Mouse (Mus musculus) layer of hippocampus, postnatal 14 days (tissue): ENCODE data around the gene Zfp46. TPM values are rescaled to one million over a fixed set of nuclear protein-coding genes. Genes with fewer than 3 reads are reported as not detected.

Experiments used
- DNase-seq, 2 experiments: peaks; one replicate each; pipeline ENCODE4 v3.0.0; 2021 to 2022; ENCODE audit warnings: low spot score in 2 of 2, mixed read lengths in 1 of 2
- total RNA-seq, 2 experiments: library from RNA; stranded (reverse); gene quantifications; 2 replicates each; pipeline ENCODE4 v1.2.3; 2021

Zfp46 gene
- total RNA-seq, 2 experiments from 2014 or later = 69.9 to 74.4 TPM

DNA sequence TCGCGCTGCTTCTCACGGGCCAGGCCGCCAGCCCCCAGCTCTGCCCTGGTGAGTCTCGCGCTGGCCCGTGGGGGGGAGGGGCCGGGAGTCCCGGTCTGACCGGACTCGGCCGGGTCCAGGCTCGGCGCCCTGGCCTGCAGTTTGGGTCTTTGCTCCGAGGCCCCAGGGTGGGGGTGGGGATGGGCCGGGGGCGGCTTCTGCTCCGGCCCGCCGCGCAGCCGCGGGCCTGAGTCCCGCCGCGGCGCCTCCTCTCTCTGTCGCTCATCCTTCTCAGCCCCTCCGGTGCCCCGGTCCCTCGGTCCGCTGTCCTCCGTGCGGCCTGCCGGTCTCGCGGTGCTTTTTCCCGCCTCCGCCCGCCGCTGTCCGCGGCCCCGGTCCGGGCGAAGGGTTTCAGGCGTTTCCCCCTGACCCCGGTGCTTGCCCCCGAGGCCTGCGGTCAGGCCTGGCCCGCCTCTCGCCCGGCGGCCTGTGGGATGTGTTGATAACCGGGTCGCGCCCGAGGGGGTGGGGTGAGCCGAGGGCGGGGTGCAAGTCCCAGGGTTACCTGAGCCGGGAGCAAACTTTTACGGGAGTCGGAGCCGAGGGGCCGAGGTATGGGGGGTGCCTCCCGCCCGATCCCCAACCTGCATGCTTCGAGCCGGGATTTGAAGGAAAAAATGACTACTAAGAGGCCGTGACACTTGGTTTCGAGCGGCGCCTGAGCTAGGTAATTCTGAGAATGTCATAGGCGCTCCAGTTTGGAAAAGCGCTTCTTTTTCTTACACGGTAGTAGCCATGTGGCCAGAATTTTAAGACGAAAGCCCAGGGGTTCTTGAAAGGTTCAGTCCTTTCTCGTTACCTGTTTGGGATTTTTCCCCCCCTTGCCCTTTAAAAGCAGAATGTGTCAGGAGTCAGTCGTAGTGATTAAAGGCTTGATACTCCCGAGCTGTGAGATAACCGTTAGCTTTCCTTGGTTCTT is 26.8 kb downstream of the Zfp46 start:
- peak in 1 of 2 experiments; percentile 22 for DNase-seq

DNA sequence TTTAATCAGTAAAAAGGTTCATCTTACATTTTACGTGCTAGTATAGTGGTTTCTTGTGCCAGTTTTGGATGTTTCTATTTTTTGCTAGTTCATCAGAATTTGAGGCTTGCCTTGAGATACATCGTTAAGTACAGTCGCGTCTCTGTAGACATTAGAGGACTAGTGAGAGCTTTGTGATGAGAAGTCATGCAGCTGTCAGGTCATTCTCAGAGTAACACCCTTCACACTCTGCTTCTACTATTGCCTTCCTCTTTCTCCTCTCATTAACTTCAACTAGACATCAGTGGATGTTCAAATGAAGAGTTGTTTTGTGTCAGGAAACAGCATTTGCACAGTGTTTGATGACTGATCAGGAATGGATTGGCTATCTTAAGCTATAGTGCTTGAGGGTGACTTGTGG is 28.1 kb downstream of the Zfp46 start:
- no peak for DNase-seq

DNA sequence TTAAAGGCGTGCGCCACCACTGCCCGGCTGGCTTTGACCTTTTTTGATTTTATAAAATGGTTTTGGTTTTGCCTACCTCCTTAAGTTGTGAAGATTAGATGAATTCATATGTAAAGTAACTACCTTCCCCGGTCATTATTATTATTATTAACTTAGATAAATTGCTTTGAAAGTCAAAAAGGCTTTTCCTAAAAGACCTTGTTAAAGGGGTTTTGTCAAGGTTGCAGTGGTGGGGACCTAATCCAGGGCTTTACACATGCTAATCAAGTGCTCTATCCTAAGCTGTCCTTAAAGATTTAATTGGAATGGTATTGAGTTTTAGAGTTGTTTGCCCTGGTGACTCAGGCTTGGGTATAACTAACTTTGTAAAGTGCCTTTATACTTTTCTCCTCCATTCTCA is 33.2 kb downstream of the Zfp46 start:
- no peak for DNase-seq

DNA sequence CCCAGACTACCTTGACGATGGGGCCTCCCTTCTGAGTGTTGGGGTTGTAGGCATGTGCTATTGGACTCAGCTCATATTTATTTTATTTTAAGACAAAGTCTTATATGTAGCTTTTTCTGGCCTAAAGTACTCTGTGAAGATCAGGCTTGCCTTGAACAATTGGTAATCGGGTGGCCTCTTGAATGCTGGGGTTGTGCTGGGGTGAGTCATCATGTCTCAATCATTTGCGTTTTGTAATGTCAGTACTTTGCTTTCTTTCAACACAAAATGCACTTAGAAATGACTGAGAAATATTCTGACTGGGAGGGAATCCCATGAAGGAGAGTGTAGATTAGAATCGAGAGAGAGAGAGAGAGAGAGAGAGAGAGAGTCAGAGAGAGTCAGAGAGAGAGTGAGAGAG is 35.5 kb downstream of the Zfp46 start:
- no peak for DNase-seq

DNA sequence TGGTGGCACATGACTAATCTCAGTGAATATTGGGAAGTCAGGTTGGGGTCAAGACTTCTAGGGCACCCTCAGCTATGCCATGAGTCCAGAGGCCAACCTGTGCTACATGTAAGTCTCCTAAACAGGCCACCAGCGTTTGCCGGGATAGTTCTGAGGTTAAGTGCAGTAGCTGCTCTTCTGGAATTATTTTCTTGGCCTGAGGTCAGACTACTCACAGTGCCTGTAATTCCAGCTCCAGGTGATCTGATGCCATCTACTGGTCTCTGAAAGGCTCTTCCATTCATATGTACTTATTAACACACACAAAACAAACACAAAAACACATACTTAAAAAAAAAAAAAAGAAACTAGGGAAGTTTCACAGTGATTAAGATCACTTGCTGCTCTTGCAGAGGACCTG is 39.7 kb downstream of the Zfp46 start:
- no peak for DNase-seq

DNA sequence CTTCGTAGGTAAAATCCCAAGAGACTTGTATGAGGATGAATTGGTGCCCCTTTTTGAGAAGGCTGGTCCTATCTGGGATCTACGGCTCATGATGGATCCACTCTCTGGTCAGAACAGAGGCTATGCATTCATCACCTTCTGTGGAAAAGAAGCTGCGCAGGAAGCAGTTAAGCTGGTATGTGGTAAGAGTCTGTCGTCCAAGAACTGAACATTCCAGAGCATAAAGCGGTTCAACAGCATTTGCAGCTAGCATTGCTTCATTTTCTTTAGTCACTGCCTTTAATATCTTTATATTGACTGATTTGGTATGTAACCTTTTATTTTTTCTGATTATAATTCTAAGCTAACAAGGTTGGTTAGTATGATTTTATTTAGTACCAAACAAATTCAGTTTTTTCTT is 42.8 kb downstream of the Zfp46 start:
- DNase-seq = no peak

DNA sequence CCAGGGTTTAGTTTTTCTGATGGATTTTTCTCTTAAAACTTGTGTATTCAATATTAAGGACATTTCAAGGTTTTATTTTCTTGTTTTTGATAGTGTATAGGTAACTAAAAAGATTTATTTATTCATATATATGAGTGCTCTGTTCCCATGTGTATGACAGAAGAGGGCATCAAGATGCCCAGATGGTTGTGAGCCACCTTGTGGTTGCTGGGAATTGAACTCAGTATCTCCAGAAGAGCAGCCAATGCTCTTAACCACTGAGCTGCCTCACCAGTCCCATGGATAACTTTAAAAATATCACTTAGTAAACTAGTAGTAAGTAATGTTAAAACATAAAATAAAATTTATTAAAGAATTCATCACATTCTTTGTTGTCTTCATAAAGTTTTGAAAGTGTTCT is 43.6 kb downstream of the Zfp46 start:
- DNase-seq = no peak

DNA sequence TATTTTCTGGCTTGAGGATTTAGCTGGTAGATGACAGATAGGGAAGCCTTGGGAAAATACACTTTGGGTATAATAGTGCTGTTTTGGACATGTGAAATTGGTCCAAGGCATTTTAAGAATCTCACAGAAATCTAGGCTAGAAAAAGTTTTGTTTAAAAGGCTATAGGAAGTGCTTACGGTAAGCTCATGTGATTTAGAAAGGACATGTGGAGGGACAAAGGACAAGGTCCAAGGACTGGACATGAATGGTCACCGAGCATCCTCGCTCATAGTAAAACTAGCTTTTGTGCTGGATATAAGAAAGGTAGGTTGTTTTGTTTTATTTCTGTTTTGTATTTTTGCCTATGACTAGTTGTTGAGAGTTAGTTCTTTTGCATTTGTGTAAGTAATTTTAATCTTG is 47.2 kb downstream of the Zfp46 start:
- DNase-seq = no peak

DNA sequence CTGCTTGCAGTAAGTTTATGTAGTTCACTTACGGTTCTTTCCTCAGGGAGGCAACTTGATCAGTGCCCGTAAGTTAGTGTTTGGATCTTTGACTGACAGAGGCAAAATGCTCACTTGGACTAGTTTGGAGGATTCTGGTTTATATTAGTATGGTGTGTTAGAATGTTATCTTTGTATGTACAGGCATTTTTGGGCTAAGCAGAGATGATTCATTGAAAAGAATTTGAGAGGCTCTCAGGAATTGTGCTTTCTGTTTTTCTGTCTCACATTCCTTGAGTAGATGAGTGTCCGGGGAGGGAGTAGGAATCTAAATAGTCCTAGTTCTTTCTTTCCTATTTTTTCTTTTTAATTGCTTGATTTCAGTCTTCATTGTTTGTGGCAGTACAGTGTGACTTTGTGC is 48.7 kb downstream of the Zfp46 start:
- DNase-seq = no peak

DNA sequence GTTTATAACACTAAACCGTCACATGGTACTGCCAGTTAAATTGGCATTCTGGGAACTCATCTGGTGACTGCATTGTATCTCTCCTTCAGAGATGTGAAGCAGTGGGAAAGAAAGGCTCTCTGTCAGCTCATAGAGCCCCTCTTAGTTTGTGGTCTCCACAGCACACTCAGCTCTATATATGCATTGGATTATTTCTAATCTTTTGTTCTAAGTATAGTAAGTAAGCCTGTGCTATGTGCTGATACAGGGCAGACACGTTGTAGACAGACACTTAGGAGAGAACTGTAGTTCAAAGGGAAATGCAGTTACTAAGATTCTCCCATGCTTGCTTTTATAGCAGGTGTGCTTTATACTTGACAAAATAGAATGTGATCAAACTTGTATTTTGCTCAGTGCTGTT is 50.6 kb downstream of the Zfp46 start:
- DNase-seq = no peak

DNA sequence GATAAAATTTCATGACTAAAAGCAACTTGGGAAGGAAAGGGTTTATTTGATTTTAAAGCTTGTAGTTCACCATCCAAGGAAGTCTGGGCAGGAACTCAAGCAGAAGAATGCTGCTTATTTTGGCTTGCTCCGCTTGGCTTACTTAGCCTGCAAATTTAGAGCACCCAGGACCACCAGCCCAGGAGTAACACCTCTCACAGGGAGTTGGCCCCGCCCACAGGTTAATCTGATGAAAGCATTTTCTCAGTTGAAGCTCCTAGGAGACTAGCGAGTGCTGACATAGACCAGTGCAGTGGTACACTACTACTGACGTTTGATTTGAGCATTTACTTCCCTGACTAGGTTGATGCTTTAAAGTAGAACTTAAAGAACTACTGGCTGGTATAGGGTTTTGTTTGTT is 52.6 kb downstream of the Zfp46 start:
- DNase-seq = no peak

Other genes starting within 250 kb of the Zfp46 start
- 100 to 1,000 TPM; 254 to 300 TPM for gene Rpl11, start 231.3 kb upstream of the Zfp46 start, total RNA-seq
- 10 to 100 TPM; 77.9 to 91.6 TPM for gene Id3, start 141.2 kb upstream of the Zfp46 start, total RNA-seq
- gene E2f2, start 112.3 kb upstream of the Zfp46 start, total RNA-seq = 1 to 10 TPM; 1.1 to 1.4 TPM
- 1 to 10 TPM; 5.1 to 6.0 TPM for gene Asap3, start 78.3 kb upstream of the Zfp46 start, total RNA-seq
- under 1 TPM; 0.31 to 0.44 TPM for gene Tcea3, start 37.0 kb upstream of the Zfp46 start, total RNA-seq
- 10 to 100 TPM; 97.3 to 99.9 TPM for gene Hnrnpr, start 26.3 kb downstream of the Zfp46 start, total RNA-seq
- gene Htr1d, start 138.8 kb downstream of the Zfp46 start, total RNA-seq = 1 to 10 TPM; 1.1 to 1.2 TPM
- under 1 TPM; 0.55 to 0.88 TPM for gene 6030445D17Rik, start 177.6 kb downstream of the Zfp46 start, total RNA-seq
- gene Luzp1, start 185.1 kb downstream of the Zfp46 start, total RNA-seq = 10 to 100 TPM; 66.5 to 68.6 TPM